Mouse (Mus musculus) right cerebral cortex, postnatal 14 days (tissue): Measurements from ENCODE around the gene Ddrgk1.
"Not testable (repeated sequence)": the region's sequence is repeated elsewhere in the genome, so short reads cannot be mapped to it uniquely, and the experiment has no call there.

ENCODE experiments used
- DNase-seq: peaks from one replicate; pipeline ENCODE4 v3.0.0; 2022

The Ddrgk1 gene

DNA sequence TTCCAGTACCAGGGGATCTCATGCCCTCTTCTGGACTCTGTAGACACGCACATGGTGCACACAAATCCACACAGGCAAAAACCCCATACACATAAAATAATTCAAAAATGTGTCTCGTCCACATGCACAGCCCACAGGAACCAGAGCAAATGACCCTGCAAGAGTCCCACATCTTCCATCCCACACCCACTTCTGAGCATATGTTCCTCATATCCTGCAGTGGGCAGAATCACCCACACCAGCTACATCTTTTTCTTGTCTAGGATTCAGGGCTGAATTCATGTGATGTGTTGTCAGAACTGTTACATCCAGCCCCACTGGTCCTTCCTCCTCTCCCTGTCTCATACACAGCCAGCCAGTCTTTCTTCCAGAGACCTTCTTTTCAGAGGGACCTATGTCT, 11.2 kb downstream of the Ddrgk1 start:
- no peak for DNase-seq

GRCm38 (mm10) chr2:130649028-130649427, 15.4 kb downstream of the Ddrgk1 start:
- not testable (repeated sequence) for DNase-seq

DNA sequence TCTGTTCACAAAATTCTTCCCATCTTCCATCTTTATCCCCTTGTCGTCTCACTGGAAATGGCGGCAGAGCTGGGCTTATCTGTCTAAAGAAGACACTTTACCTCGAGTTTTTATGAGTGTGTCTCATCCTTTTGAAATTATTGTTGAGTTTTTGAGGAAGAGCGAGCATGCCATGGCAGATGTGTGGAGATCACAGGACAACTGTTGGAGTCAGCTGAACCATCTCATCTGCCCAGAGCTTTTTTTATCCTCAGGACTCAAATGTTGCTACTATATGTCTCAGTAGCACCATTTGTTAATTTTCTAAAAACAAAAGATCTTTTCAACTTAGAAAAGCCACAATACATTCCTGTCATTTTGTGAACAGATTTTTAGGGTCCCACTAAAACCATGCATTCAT, 19.3 kb downstream of the Ddrgk1 start:
- no peak for DNase-seq

DNA sequence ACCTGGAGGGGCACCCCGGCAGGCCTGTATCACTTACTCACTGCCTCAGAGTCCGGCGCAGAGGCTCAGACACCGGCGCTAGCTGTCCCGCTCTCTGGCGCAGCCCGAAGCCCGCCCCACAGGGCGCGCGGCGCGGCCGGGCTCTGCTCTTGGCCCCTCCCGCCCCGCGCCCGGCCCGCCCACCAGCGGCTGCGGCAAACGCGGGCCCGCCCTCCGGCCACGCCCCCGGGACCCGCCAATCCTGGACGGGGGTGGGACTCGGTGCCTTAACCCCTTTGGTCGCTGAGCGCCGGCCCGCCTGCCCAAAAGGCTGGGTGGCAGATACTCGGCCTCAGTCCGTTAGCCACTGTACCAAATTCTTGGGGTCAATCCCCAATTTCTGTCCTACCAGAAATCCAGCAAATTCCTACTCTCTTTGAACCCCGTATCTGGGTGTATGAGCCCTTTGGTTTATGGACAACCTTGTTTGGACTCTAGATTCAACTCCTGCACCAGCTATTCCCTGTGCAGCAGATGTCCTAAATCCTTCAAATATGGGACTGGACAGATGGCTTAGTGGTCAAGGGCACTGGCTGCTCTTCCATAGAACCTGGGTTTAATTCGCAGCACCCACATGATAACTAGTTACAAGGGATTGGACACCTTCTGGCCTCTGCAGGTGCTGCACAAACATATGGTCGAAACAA, 21.6 kb downstream of the Ddrgk1 start, which contains the start of gene Lzts3:
Gene Lzts3 (minus strand): TSS at position 120 of the 686 bp plus-strand sequence.
- peak; percentile 92 for DNase-seq

- no peak for DNase-seq
These were observed 22.2 kb downstream of the Ddrgk1 start for GRCm38 (mm10) chr2:130642197-130642660.

- no peak for DNase-seq
These were observed 23.0 kb downstream of the Ddrgk1 start for GRCm38 (mm10) chr2:130641351-130642025.

DNA sequence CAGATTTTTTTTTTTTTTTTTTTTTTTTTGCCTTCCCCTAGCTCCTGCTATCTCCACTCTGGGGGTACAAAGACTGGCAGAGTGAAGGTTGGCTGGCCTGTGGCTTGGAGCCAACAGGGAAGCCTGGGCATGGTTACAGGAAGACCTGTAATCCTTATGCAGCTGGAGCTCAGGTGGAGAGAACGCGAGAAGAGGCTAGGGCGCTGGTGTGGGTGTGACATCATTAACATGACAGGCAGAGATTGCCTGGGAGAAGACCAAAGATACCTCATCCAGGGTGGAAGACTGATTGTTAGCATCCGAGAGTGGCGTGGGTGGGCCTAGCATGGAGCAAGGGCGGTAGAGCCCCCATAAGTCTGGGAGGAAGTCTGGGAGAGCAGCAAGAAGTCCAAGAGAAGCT, 25.2 kb downstream of the Ddrgk1 start:
- no peak for DNase-seq

DNA sequence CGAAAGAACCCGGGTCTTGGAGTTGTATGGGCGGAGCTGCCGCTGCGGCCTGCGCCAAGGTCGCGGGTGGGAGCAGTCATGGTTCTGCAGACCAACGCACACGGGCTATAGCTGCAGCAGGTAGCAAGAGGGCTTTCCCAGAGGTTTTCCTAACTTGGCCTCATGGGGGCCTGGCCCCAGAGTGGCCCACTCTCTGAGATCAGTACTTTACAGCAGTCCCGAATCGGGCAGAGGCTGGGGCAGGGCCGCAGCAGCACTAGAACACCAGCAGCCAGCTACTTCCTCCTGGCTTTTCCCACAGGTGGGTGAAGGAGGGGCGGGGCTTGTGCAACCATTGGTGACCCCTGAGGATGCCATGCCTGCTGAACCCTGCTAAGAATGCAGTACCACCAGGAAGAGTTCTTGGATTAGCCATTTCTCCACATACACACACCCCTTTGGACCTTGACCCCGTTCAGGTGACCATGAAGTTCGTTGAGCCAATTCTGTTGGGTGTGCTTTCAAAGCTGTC, 26.3 kb downstream of the Ddrgk1 start:
- no peak for DNase-seq

- DNase-seq: peak; percentile 17
These were observed 28.6 kb downstream of the Ddrgk1 start for GRCm38 (mm10) chr2:130635847-130636246.

GRCm38 (mm10) chr2:130634739-130635411, 29.6 kb downstream of the Ddrgk1 start:
- DNase-seq: peak; percentile 31

GRCm38 (mm10) chr2:130634006-130634738, 30.3 kb downstream of the Ddrgk1 start:
- no peak for DNase-seq

GRCm38 (mm10) chr2:130632887-130633675, 31.4 kb downstream of the Ddrgk1 start:
- DNase-seq: no peak

GRCm38 (mm10) chr2:130632416-130632815, 32.0 kb downstream of the Ddrgk1 start:
- no peak for DNase-seq

DNA sequence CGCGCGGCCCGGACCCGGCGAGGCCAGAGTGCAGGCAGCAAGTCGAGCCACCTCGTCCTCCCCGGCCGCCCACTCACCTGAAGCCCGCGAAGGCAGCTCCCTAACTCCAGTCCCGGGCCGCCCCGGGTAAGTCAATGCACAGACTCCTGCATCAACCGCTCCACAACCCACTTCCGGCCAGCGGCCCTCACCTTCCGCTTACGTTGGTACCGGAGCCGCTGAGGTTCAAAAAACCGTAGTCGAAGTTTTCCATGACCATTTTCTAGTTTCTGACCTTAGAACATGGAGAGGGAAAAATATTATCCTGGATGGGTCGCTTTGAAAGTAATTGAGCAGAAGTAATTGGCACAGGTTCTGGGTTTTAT, 34.6 kb downstream of the Ddrgk1 start, which contains the start of the genes Fastkd5 and Ubox5:
Gene Fastkd5 (minus strand): TSS at position 189 of the 365 bp plus-strand sequence.
Gene Ubox5 (minus strand): TSS at position 200 of the 365 bp plus-strand sequence.
- DNase-seq: peak; percentile 93

DNA sequence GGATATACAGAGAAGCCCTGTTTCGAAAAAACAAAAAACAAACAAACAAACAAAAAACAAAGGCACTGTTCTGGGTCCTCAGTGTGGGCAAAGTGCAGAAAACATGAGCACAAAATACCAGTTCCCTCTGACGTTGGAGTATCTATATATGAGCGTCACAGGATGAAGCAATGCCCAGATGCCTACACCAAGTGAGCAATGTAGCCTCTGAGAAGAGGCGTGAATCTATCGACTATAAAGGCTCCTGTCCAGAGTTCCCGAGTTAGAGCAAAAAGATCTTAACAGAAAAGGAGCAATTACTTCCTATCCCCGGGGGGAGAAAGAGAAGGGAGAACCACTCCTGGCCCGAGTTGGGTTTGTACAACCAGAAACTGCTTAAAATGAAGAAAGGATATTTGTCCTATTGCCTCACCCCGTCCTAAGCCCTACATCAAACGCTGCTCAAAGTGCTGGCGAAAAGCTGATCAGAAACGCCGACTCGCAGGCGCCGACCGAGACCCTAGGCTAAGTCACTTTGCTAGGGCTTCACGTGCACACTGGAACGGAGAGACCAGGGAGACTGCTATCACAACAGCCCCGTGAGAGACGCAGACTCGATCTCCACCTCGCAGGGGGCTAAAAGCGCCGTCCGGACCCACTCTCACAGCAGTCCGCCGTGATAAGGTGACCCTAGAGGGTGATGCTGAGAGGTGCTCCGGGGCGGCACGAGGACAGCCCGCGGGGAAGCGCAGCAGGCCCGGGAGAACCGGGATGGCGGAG, 35.2 kb downstream of the Ddrgk1 start:
- DNase-seq: no peak

- DNase-seq: peak; percentile 17
These were observed 36.0 kb downstream of the Ddrgk1 start for GRCm38 (mm10) chr2:130628424-130628823.

- no peak for DNase-seq
These were observed 45.5 kb downstream of the Ddrgk1 start for GRCm38 (mm10) chr2:130618972-130619371.

DNA sequence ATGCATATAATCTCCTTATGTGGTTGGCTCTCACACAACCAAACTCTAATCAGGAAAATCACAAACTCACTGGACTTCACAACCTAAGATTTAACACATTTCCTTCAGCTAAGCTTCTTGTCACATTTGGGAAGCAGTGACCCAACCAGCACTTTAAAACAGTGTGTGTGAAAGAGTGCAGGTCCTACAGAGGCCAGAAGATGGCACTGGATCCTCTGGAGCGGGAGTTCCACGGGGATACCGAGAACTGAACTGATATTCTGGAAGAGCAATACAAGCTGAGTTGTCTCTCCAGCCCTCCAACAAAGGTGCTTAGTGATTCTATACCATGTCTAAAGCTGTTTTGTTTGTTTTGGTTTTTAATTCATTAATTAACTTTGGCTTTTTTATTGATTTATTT, 51.4 kb downstream of the Ddrgk1 start:
- DNase-seq: no peak
